Mouse (Mus musculus): ENCODE results near the gene Cntnap2.

- no peak for TF ChIP-seq CTCF (IDR thresholded peaks at IDR 0.05; ENCODE audit: low read depth, low read length)
- TF ChIP-seq POLR2A (IDR thresholded peaks at IDR 0.05; ENCODE audit: borderline replicate concordance, low read depth, low read length): no peak
Observed at GRCm38 (mm10) chr6:47315454-47315853, 2256.3 kb downstream of the Cntnap2 start.
